Mouse (Mus musculus): ENCODE measurements around the gene Zc3h12d. TPM values are rescaled to one million over a fixed set of nuclear protein-coding genes. Genes with fewer than 3 reads are reported as not detected.

Gene Zc3h12d
- total and polyA plus RNA-seq, 3 experiments = 11.8 to 28.0 (median 16.3) TPM

DNA sequence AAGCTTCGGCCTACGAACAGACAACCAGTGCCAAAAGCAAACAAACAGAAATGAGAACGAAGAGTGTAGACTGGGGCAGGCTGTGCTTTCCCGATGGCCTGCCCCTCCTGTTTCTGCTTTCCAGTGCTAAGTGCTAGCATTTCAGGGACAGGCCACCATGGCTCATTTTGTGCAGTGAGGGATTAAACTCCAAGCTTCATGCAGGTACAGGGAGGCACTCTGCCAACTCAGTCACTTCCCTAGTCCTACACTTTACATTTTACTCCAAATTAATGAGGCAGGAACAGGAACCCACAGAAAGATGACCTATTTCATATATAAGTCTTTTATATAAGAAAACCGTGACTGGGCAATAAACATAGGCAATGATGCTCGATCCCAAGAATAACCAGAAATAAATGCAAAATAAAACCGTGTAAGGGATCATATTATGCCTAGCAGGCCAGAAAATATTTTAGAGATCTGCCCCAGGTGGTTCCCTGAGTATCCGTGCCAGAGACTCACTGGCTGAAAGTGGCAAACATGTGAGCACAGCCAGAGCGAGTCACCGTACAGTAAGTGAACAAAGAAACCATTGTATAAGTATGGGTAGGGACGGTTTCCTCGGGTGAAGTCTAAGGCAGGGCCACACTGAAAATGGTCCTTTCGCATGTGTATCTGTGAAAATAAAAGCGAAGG is 29.1 kb downstream of the Zc3h12d start:
- dilution Hi-C loops (cut with MboI; ENCODE audit: extremely low pct_ligation_motif_present, extremely low pct_unique_long_range_greater_than_20kb, low sequenced_read_pairs) (no loop called here), in situ Hi-C loops (cut with MboI; ENCODE audit: low pct_ligation_motif_present, low pct_unique_long_range_greater_than_20kb, low sequenced_read_pairs) (no loop called here)
- Histone ChIP-seq H3K79me2 (replicated peaks; ENCODE audit: control insufficient read depth, extremely low read depth, insufficient read depth, poor library complexity, severe bottlenecking) (peaks cover 3% of the 10 kb centered on the region), H3K4me1 (ENCODE audit: control insufficient read depth in 1 of 2, insufficient read depth in 2 of 2) (peaks cover 0 to 13% of the 10 kb centered on the region in 2 experiments; a peak in 1 of 4 replicates), H3K27me3 (replicated peaks) (no peaks in the 10 kb centered on the region), H3K4me2 (ENCODE audit: insufficient read depth, low read depth, poor library complexity, severe bottlenecking) (no peak overlapping the region), H3K36me3 (replicated peaks in 1 of 2; ENCODE audit: control insufficient read depth in 1 of 2, insufficient read depth in 1 of 2, low read length in 1 of 2) (peaks cover 36 to 78% of the 10 kb centered on the region in 2 experiments), H3K4me3 (replicated peaks in 1 of 3; ENCODE audit: low read depth in 2 of 3, low read length in 2 of 3, poor library complexity in 1 of 3) (no peak overlapping the region), H3K27ac (ENCODE audit: insufficient read depth, low read depth) (no peak overlapping the region), H3K9me3 (replicated peaks; ENCODE audit: low read length) (peaks cover 24% of the 10 kb centered on the region), H3K9ac (ENCODE audit: insufficient read depth, low read depth) (no peak overlapping the region)
- no peak for DNase-seq (ENCODE audit: extremely low read depth)
- TF ChIP-seq POLR2AphosphoS2 (IDR thresholded peaks at IDR 0.05; ENCODE audit: low read depth, low read length) (no peak), BHLHE40 (IDR thresholded peaks at IDR 0.05; ENCODE audit: low read depth, low read length) (no peak), PAX5 (IDR thresholded peaks at IDR 0.05; ENCODE audit: low read length) (no peak)

DNA sequence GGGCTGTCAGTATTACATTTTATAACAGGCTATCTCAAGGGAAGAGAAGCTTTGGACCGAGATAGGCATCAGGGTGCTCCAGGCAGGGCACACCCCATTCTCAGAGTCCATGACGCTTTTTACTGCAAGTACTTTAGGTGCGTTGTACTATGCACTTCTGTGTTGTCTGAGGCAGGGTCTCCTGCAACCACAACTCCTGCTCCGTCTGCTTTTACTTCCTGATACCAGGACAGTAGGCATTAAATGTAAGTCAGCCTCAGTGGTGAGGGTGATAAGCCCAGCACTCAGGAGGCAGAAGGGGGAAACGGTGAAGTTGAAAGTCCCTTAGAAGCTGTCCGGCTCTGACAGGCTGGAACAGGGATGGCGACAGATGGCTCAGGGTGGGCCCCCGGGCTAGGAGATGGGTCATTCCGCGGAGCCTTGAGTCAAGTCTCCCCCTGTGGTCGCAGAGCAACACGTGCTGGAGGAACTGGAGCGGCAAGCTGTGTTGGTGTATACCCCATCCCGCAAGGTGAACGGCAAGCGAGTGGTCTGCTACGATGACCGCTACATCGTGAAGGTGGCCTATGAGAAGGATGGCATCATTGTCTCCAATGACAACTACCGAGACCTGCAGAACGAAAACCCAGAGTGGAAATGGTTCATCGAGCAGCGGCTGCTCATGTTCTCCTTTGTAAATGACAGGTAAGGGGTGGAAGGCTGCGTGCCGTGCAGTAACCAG is 29.8 kb downstream of the Zc3h12d start:
- no peak for TF ChIP-seq JUND (conservative IDR thresholded peaks at IDR 0.05; ENCODE audit: low read depth, low read length)
- TF ChIP-seq RAD21 (IDR thresholded peaks at IDR 0.05; ENCODE audit: low read depth, low read length) = no peak
- TF ChIP-seq CHD1 (IDR thresholded peaks at IDR 0.05; ENCODE audit: low read depth, low read length) = no peak
- TF ChIP-seq MEF2A (IDR thresholded peaks at IDR 0.05; ENCODE audit: borderline replicate concordance, low read depth, low read length) = no peak
- no peak for TF ChIP-seq TBP (conservative IDR thresholded peaks at IDR 0.05; ENCODE audit: low read depth, low read length)
- no peak for TF ChIP-seq SMC3 (IDR thresholded peaks at IDR 0.05; ENCODE audit: low read depth, low read length)
- no peak for TF ChIP-seq MXI1 (IDR thresholded peaks at IDR 0.05; ENCODE audit: low read depth, low read length)
- no peak for TF ChIP-seq MAX (IDR thresholded peaks at IDR 0.05; ENCODE audit: low read length)
- TF ChIP-seq JUN (IDR thresholded peaks at IDR 0.05; ENCODE audit: insufficient read depth, low read depth, low read length) = no peak
- TF ChIP-seq SIN3A (IDR thresholded peaks at IDR 0.05; ENCODE audit: low read length) = no peak
- Histone ChIP-seq H3K36me3 (replicated peaks in 1 of 2; ENCODE audit: control insufficient read depth in 1 of 2, insufficient read depth in 1 of 2, low read length in 1 of 2) (peaks cover 43 to 84% of the 10 kb centered on the region in 2 experiments), H3K4me2 (ENCODE audit: insufficient read depth, low read depth, poor library complexity, severe bottlenecking) (no peak overlapping the region), H3K4me1 (ENCODE audit: control insufficient read depth in 1 of 2, insufficient read depth in 2 of 2) (peaks cover 0 to 13% of the 10 kb centered on the region in 2 experiments; a peak in 1 of 4 replicates), H3K9ac (ENCODE audit: insufficient read depth, low read depth) (no peak overlapping the region), H3K79me2 (replicated peaks; ENCODE audit: control insufficient read depth, extremely low read depth, insufficient read depth, poor library complexity, severe bottlenecking) (peaks cover 3% of the 10 kb centered on the region; the same call in 1 of the 2 replicates), H3K9me3 (replicated peaks; ENCODE audit: low read length) (peaks cover 24% of the 10 kb centered on the region), H3K27me3 (replicated peaks) (no peaks in the 10 kb centered on the region), H3K27ac (ENCODE audit: insufficient read depth, low read depth) (no peak overlapping the region), H3K4me3 (replicated peaks in 1 of 3; ENCODE audit: low read depth in 2 of 3, low read length in 2 of 3, poor library complexity in 1 of 3) (no peak overlapping the region)
- in situ Hi-C loops (cut with MboI; ENCODE audit: low pct_ligation_motif_present, low pct_unique_long_range_greater_than_20kb, low sequenced_read_pairs) (no loop called here), dilution Hi-C loops (cut with MboI; ENCODE audit: extremely low pct_ligation_motif_present, extremely low pct_unique_long_range_greater_than_20kb, low sequenced_read_pairs) (no loop called here)
- DNase-seq (ENCODE audit: extremely low read depth) = no peak
